Mouse (Mus musculus): ENCODE measurements around the gene Gm20388. TPM values are rescaled to one million over a fixed set of nuclear protein-coding genes. Genes with fewer than 3 reads are reported as not detected.

Gm20388 gene
- total RNA-seq, 1 experiment from 2014 or later: 10.0 TPM

DNA sequence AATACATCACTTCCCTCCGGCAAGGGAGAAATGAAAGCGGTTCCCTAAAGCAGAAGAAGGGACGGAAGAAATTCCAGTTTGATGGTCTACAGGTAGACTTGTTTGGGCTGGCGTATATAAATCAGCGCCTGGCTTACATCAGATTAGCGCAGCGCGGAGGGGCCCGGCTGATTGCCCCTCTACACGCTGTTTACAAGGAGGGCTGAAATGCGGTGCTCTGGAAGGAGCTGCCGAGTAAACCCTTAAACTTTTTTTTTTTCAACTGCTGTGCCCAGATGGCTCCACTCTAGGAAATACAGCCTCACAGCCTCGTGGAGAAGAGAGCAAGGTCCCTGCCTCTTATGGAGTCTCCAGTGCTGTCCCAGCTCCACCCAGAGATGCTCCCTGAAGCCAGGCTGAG is 1070.3 kb downstream of the Gm20388 start:
- no peak for ATAC-seq (replicated peaks; ENCODE audit: insufficient number of reproducible peaks, low FRiP score, low TSS enrichment, poor library complexity, severe bottlenecking)

DNA sequence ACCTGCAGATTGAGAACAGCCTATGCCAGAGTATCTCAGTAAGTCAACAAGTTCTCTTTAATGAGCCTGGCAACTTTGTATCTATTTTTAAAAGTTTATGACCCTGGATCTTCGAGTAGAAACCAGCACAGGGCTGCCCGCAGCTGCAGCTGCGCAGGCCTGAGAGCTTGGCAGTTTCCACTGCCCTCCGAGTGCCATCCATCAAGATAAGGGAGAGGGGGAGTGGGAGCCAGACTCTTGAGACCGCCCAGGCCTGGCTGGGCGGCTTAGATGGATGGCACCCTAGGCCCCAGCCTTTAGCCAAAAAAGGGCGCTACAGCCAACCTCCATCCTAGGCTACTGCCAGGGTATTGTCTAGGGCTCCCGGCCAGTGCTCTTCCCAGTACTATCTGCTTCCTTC is 1074.2 kb downstream of the Gm20388 start:
- no peak for ATAC-seq (replicated peaks; ENCODE audit: insufficient number of reproducible peaks, low FRiP score, low TSS enrichment, poor library complexity, severe bottlenecking)

DNA sequence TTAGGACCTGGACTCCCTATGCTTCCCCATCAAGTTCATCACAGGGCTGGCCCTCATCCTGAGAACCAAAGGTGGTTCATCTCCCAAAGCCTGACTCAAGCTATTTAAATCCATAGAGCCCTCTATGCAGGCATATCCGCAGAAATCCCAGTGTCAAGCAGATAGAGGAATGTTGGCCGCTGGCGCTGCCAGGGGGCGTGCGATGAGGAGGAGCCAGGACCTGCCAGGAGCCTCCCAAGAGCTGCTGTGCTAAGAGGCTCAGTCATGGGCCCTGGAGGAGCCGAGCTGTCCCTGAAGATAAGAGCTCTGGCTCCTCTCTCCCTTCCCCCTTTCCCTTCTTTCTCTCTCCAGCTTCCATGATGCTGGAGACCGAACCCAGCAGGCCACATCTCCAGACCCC is 1075.4 kb downstream of the Gm20388 start:
- ATAC-seq (replicated peaks; ENCODE audit: insufficient number of reproducible peaks, low FRiP score, low TSS enrichment, poor library complexity, severe bottlenecking): no peak

DNA sequence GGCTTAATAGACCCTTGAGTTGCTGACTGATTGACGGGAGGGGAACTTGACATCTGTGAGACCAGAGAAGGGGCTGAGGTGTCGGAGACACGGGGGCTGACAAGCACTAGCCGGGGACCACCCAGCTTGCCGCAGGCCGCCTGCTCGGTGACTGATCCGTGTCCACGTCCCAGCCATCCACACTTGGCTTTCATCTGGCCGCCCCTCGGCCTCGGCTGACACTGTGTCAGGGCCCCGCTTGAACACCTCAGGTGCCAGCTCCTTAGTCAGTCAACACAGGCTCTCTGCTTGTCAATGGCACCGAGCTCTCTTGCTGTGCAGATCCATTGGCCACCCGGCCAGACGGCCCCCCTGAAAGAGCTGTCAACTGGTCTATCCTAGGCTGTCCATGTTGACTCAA is 1083.1 kb downstream of the Gm20388 start:
- ATAC-seq (replicated peaks; ENCODE audit: insufficient number of reproducible peaks, low FRiP score, low TSS enrichment, poor library complexity, severe bottlenecking): no peak

DNA sequence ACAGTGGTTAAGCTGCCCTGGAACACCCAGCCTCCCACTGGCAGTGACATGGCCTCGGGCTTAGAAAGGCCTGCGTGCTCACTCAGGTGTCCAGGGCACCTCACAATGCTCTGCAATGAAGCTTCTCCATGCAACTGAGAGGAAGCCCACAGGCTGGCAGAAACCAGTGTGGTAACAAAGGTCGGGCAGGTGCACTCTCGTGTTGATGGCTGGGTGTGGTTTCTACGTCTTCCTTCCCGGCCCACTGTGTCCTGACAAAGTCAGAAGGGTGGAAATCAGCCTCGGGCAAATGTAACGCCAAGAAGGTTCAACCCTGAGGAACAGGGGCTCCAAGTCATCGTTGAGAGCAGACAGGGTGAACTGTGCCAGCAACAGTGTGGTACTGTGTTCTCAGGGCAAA is 1084.8 kb downstream of the Gm20388 start:
- no peak for ATAC-seq (replicated peaks; ENCODE audit: insufficient number of reproducible peaks, low FRiP score, low TSS enrichment, poor library complexity, severe bottlenecking)

DNA sequence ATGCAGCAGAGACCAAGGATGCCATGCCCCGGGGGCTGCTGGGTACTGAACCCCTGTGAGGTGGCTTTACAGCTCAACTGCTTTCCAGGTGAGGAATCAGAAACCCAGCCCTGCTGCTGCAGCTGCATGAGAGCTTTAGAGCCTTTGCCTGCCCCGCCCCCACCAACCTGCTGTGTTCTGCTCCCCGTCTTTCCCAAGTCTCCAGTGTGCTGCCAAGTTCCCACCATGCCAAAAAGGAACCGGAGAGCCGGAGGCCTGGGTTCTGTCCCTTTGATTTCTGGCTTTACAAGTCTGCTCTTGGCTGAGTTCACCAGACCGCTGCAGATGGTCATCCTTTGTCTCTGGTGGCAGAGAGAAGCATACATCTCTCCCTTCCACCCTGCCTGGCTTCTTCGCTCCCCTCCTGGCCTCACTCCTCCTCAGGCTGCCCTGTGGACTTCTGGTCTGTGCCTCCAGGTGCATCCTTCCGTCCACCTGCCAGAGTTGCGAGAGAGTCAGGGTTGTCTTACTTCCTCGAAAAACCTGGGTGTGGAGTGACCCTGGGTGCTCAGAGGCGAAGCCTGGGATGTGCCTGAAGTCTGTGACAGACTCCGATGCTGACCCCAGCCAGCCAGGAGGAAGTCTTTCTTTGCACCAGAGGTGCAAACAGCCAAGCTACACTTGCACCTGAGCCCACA is 1086.4 kb downstream of the Gm20388 start:
- ATAC-seq (replicated peaks; ENCODE audit: insufficient number of reproducible peaks, low FRiP score, low TSS enrichment, poor library complexity, severe bottlenecking): no peak

DNA sequence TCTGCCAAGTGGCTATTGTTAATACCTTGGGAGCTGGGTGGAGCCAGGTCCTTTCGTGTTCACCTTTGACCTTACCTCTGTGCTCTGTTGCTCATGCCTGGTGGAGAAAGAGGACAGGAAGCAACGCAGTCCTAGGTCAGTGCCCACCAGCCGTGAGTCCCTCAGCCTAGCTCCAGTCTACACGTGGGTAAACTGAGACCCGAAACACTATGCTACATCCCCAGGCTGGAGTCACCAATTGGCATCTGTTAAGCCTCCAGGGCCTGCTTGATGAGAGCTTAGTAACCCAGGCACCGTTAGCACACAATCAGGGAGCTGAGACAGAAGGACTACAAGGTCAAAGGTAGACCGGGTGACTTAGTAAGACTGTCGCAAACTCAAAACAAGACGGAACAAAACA is 1087.3 kb downstream of the Gm20388 start:
- ATAC-seq (replicated peaks; ENCODE audit: insufficient number of reproducible peaks, low FRiP score, low TSS enrichment, poor library complexity, severe bottlenecking): no peak

DNA sequence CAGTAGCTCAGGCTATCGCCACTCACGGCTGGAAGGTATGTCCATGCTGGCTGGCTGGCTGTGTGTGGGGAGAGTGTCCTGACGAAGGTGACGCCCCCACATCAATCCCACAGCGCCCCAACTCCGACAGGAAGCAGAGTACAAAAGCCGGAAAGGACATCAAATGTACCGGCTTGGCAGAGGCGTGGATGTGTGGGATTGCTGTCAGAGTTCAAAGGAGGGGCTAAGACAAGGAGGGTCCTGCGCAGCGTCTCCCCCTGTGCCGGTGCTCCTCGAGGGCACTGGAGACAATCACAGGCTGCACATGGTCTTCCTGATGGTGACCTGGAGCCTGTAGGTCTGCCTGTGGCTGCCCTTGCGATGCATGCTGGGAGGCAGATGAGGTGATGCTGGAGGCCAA is 1088.3 kb downstream of the Gm20388 start:
- ATAC-seq (replicated peaks; ENCODE audit: insufficient number of reproducible peaks, low FRiP score, low TSS enrichment, poor library complexity, severe bottlenecking): no peak

DNA sequence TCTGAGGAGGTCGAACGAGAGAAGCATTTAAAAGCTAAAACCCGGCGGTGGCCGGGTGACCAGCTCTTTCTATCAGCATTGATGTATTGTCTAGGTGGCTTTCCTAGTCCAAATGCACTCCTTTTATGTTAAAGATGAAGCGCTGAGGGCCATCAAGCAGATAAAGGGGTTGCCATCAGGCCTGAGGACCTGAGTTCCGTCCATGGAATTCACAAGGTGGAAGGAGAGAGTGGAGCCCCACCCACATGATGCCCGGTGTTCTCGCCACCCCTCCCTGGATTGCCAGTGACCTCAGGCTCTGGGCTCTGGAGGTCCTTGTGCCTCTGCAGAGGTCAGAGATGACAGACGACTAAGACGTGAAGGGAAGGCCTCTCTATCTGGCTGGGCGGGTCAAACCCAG is 1091.3 kb downstream of the Gm20388 start:
- ATAC-seq (replicated peaks; ENCODE audit: insufficient number of reproducible peaks, low FRiP score, low TSS enrichment, poor library complexity, severe bottlenecking): no peak

DNA sequence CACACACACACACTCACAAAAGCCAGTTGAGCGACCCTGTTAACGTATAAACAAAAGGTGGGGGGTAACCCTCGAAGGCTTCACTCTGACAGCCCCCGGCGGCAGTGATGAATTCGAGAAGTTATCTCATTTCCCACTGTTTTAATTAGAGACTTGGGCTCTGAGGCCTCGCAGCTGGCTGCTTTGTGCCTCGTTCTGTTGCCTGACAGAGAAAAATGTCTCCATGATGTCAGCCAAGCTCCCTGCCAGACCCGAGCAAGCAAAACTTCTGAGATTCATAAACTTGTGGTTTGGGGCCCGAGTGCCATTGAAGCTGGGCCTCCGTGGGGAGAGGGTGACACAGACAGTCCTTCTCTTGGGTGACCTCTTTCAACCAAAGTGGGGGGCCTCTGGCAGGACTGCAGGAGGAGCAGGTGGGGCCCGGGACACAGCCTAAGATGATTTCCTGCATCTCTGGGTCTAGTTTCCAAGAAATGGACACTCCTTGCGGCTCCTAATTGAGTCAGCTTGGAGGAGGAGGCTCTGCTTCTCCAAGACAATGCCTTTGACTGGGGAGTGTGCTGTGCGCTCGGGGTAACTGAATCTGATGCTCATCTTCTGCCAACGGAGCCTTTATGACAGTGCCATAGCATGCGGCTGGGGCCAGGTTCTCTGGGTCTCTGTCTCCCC is 1092.4 kb downstream of the Gm20388 start:
- no peak for ATAC-seq (replicated peaks; ENCODE audit: insufficient number of reproducible peaks, low FRiP score, low TSS enrichment, poor library complexity, severe bottlenecking)

DNA sequence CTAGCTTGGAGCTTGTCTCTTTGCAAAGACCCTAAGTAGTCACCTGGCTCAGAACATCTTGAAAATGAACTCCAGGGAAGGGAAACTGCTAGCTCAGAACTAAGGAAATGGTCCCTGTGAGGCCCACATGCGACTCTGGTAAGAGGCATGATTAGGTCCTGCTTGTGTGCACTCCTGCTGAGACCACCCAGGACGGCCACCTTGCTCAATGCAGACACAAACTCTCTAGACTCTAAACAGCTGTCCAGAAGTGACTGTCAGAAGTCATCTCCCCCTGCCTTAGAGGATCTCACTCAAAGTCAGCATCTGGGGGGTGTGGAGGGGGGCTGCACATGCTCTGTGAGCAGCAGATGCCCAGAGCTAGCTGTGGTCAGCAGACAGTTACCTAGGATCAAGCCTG is 1093.0 kb downstream of the Gm20388 start:
- no peak for ATAC-seq (replicated peaks; ENCODE audit: insufficient number of reproducible peaks, low FRiP score, low TSS enrichment, poor library complexity, severe bottlenecking)

DNA sequence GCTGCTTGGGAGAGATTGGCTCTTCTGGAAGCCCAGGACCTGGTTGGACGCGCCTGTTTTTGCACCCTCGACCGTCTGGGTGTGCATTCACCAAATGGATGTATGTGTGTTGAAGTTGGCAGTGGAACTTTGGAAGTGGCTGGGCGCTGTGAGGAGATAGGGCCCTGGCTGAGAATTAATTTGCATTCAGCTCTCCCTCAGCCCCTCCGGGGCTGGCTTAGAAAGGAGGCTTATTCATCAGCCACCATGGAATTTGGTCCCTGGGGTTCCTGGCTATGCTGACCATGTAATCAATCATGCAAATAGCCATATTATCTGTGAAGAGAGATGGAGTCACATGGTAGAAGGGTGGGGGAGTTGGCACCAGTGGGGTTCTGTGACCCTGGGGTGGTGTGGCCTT is 1102.7 kb downstream of the Gm20388 start:
- no peak for ATAC-seq (replicated peaks; ENCODE audit: insufficient number of reproducible peaks, low FRiP score, low TSS enrichment, poor library complexity, severe bottlenecking)

DNA sequence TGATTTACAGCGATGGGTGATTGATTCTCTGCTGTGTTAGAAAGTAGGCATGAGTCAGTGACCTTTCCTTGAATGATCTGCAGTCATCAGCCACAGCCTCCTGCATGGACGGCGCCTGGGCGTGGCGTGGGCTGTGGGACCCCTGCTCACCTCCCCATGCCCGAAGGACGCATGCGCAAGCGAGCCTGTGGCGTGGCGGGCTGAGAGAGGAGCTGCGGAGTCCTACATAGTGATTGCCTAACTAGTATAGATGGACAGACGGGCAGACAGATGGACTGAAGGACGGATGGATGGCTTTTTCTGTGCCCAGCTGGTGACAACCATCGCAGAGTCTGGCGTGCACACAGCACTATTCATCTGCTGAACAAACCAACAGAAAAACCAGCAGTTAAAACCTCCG is 1106.0 kb downstream of the Gm20388 start:
- no peak for ATAC-seq (replicated peaks; ENCODE audit: insufficient number of reproducible peaks, low FRiP score, low TSS enrichment, poor library complexity, severe bottlenecking)

DNA sequence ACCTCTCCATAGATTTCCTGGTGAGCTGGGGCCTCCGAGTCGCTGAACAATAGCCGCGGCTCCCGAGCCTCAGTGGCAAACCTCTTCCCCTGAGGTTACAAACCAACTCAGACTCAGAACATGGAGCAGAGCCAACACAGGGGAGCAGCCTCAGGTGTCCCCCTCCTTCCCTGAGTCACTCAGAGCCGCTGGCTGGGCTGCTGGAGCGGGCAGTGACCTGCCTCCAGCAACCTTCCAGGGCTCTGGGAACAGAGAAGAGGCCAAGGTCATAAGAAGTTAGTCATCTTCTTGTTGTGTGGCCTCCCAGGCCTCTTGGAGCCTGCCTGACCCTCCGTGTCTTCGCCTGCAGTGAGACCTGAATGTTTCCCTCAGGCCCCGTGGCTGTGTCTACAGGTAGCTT is 1107.6 kb downstream of the Gm20388 start:
- no peak for ATAC-seq (replicated peaks; ENCODE audit: insufficient number of reproducible peaks, low FRiP score, low TSS enrichment, poor library complexity, severe bottlenecking)

DNA sequence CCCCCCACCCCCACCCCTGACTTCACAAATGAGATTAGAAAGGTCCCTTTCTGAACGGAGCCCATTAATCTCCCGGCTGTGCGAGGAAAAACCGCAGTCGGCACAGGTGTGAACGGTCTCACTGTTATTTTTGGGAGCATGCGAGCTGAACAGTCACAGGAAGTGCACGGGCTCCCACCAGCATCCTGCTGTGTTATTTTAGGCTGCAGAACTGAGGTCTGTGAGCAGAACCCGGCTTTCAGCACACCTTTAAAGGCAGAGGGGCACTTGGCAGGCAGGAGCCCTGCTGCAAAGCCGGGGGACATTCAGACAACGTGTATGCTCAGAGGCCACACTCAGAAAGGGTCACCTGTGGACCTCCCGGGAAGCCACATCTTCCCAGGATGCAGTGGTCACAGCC is 1110.8 kb downstream of the Gm20388 start:
- ATAC-seq (replicated peaks; ENCODE audit: insufficient number of reproducible peaks, low FRiP score, low TSS enrichment, poor library complexity, severe bottlenecking): no peak

DNA sequence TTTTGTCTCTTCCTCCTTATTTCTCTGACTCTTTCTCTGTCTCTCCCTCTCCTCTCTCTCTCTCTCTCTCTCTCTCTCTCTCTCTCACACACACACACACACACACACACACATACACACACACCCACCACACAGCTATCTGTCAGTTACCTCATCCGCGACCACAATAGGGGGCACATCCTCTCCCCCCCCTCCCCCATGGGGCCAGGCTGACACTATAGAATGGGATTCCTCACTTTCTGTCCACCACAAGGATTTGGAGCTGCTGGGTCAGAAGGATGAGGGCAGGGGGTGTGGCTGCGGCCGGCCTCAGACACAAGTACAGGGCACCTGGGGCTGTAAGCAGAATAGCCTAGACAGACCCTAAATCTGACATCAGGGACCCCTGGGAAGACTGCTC is 1112.4 kb downstream of the Gm20388 start:
- no peak for ATAC-seq (replicated peaks; ENCODE audit: insufficient number of reproducible peaks, low FRiP score, low TSS enrichment, poor library complexity, severe bottlenecking)

DNA sequence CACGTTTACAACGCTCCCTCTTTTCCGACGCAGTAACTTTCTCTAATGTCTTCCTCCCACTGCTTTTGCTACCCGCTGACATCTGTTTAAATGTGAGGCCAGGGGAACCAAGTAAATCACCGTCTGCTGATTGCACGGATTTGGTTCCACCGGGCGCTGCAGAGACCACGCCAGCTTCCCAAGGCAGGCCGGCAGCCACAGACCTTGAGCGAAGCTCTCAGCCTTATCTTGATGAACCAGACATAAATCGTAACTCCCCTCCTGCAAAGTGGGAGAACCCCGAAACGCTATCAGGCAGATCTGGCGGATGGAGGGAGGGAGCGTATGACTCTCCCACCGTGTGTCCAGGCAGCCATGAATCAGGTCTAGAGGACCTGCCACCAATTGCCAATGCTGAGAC is 1113.1 kb downstream of the Gm20388 start:
- no peak for ATAC-seq (replicated peaks; ENCODE audit: insufficient number of reproducible peaks, low FRiP score, low TSS enrichment, poor library complexity, severe bottlenecking)

DNA sequence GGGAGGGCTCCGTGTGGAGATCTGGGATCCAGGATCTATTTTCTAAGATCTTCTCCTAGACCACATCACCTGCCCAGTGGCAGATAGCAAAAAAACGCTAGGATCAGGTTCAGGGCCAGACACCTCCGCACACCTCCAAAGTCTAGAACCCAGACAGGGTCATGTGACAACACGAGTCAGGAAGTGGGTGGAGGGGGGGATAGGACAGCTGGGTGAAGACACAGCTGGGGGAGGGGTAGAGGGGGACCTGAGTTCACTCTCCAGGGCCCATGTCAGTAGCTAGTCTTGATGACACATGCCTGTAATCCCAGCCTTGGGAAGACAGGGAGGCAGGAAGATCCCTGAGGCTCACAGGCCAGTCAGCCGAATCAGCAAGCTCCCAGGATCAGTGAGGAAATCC is 1114.8 kb downstream of the Gm20388 start:
- no peak for ATAC-seq (replicated peaks; ENCODE audit: insufficient number of reproducible peaks, low FRiP score, low TSS enrichment, poor library complexity, severe bottlenecking)

DNA sequence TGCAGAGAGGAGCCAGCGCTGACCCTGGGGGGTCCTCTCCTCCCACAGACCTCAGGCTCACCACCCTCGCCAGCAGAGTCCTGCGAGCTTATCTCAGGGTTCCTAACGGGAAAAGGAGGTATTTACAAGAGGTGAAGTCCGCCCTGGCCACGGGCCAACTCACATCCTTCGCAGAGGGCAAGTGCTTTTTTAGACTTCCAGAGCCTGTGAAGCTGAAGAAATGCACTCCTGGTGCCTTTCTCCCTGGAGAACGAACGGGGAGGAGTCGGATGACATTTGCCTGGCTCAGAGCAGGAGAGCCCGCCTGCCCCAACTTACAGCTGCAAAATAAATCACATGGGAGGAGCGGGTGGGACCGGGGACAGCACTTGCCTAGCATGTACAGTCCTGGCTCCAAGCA is 1117.1 kb downstream of the Gm20388 start:
- no peak for ATAC-seq (replicated peaks; ENCODE audit: insufficient number of reproducible peaks, low FRiP score, low TSS enrichment, poor library complexity, severe bottlenecking)

DNA sequence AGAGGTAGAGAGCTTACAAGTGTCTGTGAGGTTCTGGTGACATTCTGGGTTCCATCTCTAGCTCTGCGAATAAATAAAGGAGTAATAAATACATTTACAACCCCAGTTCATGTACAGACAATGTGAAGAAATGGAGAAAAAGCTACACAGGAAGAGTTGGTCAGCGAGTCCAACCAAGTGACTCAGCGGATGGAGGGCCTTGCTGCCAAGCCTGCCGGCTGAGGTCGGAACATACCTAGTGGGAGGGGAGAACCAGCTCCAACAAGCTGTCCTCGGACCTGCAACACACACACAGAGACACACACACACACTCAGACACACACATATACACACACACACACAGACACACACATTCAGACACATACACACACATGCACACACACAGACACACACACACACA is 1118.4 kb downstream of the Gm20388 start:
- ATAC-seq (replicated peaks; ENCODE audit: insufficient number of reproducible peaks, low FRiP score, low TSS enrichment, poor library complexity, severe bottlenecking): no peak

Data from monocyte, adult 5-6 weeks (primary cell).